Mouse (Mus musculus): ENCODE measurements around the gene 2310057J18Rik.
"Not testable (repeated sequence)": the region's sequence is repeated elsewhere in the genome, so short reads cannot be mapped to it uniquely, and the experiment has no call there.

2310057J18Rik gene
- long read RNA-seq, experiment 1 = 0 reads
- long read RNA-seq, experiment 2 = 0 reads

DNA sequence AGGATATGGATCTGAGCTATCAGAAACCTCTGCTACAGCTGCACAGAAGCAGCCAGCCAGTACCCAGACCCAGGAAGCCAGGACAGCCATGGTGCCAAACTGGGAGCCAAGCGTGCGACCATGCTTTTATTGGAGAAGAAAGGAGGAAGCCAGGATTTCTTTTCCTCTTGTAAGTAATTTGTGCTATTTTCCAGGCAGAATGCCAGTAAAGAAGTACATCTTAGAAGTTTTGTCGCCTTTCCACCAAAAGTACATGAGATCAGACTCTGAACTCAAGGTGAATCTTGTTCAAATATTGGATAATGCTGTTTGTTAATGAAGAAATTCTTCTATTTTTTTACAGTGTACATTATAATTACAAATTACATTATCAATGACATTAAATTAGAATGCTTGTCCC is at the start of gene 2310057J18Rik:
2310057J18Rik (minus strand) TSS at position 101 of the 400 bp plus-strand sequence.
- intact Hi-C loops (cut with DNase I) = no loop called here

DNA sequence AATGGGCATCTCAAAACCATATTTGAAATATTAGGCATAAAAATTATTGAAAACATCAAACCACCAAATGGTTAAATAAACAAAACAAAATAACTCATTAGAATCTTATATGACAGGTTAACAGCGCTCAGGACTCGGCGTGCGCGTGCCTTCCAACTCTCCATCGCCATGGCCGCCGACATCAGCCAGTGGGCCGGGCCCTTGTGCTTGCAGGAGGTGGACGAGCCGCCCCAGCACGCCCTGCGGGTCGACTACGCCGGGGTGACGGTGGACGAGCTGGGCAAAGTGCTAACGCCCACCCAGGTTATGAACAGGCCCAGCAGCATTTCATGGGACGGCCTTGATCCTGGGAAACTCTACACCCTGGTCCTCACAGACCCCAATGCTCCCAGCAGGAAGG is 43.9 kb upstream of the 2310057J18Rik start:
- intact Hi-C loops (cut with DNase I) = not testable (repeated sequence)

DNA sequence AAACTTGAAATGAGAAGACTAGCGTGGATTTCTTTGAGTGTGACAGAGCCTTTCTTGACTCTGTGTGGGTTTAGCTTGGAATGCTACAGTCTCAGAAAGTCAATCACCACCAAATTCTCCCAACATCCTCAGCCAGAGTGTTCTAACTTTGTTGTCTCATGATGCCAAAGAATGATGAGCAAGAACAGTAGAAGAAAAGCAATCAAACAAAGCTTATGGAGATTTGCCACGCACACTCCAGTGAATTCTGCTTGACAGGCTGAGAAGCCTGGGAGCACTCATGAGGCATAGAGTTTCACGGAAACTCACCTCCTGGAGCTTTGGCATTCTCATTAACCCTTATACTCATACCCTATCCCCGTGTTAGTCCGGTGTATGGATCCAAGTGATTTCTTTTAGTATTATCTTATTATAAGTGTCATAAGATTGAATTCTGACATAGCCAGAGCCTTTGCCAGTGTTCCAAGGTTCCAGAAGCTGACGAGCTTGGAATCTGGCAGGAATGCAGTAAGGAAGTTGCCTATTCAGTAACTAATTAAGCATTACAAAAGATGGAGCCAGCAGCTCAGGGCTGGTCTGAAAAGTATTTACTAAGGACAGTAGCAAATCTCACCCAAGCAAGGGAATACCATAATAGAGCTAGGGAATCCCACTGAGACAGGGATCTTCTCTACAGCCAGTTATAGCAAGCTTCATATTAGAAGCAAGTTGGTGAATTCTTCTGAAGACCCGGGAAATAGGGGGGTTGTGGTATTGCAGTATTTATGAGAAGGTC is 33.6 kb upstream of the 2310057J18Rik start:
- intact Hi-C loops (cut with DNase I) = no loop called here

DNA sequence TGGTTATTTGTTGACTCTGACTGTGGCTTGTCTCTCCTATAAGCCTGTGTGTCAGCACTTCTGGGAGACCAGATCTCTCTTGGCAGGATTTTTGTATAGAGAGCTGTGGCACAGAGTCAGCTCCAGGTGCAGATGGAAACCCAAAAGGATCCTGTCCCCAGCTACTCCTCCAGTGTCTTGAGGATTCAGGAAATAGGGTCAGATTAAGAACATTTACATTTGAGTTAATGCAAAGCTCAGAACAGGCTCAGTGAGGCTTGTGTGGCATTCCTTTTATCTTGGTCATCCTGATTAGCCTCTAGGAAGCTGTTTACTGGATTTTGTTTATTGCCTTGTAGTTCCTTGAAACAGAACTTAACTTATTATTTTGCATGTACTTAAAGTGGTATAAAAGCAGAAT is 11.7 kb upstream of the 2310057J18Rik start:
- intact Hi-C loops (cut with DNase I) = no loop called here

DNA sequence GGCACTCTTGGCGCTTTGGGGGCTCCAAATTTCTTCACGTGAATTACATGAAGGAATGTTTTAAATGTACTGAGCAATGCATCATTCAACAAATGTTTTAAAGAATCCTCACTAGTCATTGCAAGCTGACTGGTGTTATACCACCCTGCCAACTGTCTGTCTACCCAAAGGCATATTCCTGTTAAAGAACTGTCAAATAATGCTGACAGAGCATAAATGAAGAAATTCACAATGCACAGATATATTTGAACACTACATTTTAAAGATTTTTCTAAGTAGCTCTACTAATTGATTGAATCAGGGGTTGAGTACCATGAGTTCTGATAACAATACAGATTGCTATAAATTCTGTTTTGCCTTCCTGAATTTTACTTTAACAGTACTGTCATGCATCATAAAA is 2.9 kb upstream of the 2310057J18Rik start:
- intact Hi-C loops (cut with DNase I) = no loop called here

DNA sequence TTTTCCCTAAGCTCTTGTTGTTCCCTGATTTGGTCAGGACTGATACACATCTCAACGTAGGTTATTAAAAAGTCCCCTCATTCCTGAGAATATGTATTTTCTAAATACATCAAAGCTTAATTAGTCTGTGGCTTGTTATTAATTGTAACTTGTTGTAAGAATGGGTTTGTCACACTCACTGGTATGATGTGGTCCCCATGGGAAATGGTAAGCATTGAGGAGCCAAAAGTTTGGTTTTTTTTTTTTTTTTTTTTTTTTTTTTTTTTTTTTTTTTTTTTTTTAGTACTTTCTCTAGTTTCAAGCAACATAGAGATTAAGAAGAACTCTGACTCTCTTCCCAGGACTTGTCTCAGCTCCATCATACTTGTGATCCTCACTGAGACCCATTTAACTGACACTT is 17.9 kb downstream of the 2310057J18Rik start:
- intact Hi-C loops (cut with DNase I) = no loop called here

DNA sequence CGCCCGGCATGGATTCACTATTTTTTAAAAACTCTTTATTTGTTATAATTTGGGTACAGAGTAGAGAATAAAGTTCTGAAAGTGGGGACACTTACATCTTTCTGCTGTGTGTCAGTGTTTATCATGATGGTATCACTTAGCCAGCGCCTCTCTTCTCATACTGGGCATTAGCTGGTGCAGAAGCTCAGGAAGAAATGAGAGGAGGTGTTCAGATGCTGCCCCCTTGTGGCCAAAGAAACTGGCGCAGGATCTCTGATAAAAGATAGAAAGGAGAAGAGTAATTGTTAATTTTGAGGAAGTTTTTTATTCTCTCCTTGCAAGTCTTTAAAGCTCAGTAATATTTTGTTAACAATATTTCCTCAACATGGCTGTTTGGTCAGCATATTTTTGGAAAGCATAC is 31.0 kb downstream of the 2310057J18Rik start:
- intact Hi-C loops (cut with DNase I) = no loop called here

DNA sequence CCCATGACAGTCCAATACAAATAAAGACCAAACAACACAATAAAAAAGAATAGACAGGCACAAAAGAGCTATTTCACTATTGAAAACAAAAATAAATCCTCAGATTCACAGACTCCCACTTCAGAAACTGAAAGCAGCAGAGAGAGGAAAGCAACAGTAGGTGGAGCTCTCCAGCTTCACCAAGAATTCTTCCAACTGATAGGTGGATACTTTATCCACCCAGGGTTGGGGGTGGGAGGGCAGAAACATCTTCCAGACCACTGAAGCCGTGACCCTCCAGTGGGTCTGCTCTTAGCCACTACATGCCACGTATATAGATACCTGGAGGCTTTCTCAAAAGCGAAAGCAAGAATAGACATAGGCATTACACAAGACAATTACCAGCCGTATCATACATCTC is 31.6 kb downstream of the 2310057J18Rik start:
- intact Hi-C loops (cut with DNase I) = no loop called here
